8 mouse cellular contexts compared by ENCODE assay signal in genomic region chr10:127226318-127226895, GRCm38 (mm10). TPM values are rescaled to one million over a fixed set of nuclear protein-coding genes. Genes with fewer than 3 reads are reported as not detected.
DNase-seq lines count a peak whose midpoint lies in the region; ATAC-seq and TF ChIP-seq lines count a peak whose summit lies in the region.

No protein-coding gene starts in this region.

- H3K27ac ChIP-seq in forebrain, embryonic 12.5 days: no peak overlapping the region
- H3K27ac ChIP-seq in forebrain, embryonic 16.5 days (ENCODE audit: low read length): no peak overlapping the region
- H3K27ac ChIP-seq in midbrain, embryonic 15.5 days: 0 out of 2 replicates have a peak overlapping the region, but pooled peaks have one; percentile 15
- no peak overlapping the region for H3K27ac ChIP-seq in midbrain, embryonic 13.5 days
- H3K27ac ChIP-seq in embryonic fibroblast, embryonic 13.5 days (ENCODE audit: insufficient read depth, low read length): no peak overlapping the region

- peak; percentile 44; the same call in 1 of the 2 replicates for ATAC-seq in forebrain, embryonic 12.5 days (ENCODE audit: low FRiP score)
- no peak for ATAC-seq in forebrain, embryonic 16.5 days
- ATAC-seq in midbrain, embryonic 15.5 days (replicated peaks): no peak
- no peak for ATAC-seq in midbrain, embryonic 13.5 days

- no peak overlapping the region for H3K4me3 ChIP-seq in forebrain, embryonic 12.5 days (replicated peaks)
- H3K4me3 ChIP-seq in forebrain, embryonic 16.5 days (replicated peaks; ENCODE audit: low read length): no peak overlapping the region
- no peak overlapping the region for H3K4me3 ChIP-seq in midbrain, embryonic 15.5 days
- no peak overlapping the region for H3K4me3 ChIP-seq in midbrain, embryonic 13.5 days (replicated peaks)
- no peak overlapping the region for H3K4me3 ChIP-seq in embryonic fibroblast, embryonic 13.5 days (ENCODE audit: insufficient read depth, low read length)
- H3K4me3 ChIP-seq in myocyte: no peak overlapping the region

- no peak for DNase-seq in frontal cortex, postnatal 10 days (ENCODE audit: low spot score in 2 of 2)
- no peak for DNase-seq in right cerebral cortex, postnatal 10 days (ENCODE audit: low spot score in 2 of 2)

- no peaks in the 10 kb centered on the region; the same call in 1 of the 2 replicates for H3K4me1 ChIP-seq in forebrain, embryonic 12.5 days
- no peaks in the 10 kb centered on the region for H3K4me1 ChIP-seq in forebrain, embryonic 16.5 days (replicated peaks; ENCODE audit: control insufficient read depth, insufficient read depth, low read length)
- H3K4me1 ChIP-seq in midbrain, embryonic 15.5 days: no peaks in the 10 kb centered on the region
- no peaks in the 10 kb centered on the region for H3K4me1 ChIP-seq in midbrain, embryonic 13.5 days (replicated peaks)
- no peaks in the 10 kb centered on the region for H3K4me1 ChIP-seq in embryonic fibroblast, embryonic 13.5 days (ENCODE audit: control insufficient read depth, insufficient read depth, low read length)

- no peak overlapping the region for H3K9ac ChIP-seq in forebrain, embryonic 12.5 days
- no peak overlapping the region for H3K9ac ChIP-seq in forebrain, embryonic 16.5 days (replicated peaks; ENCODE audit: low read depth, low read length)
- no peak overlapping the region for H3K9ac ChIP-seq in midbrain, embryonic 15.5 days
- H3K9ac ChIP-seq in midbrain, embryonic 13.5 days (replicated peaks): no peak overlapping the region

- no peaks in the 10 kb centered on the region for H3K9me3 ChIP-seq in forebrain, embryonic 12.5 days
- no peaks in the 10 kb centered on the region for H3K9me3 ChIP-seq in forebrain, embryonic 16.5 days (ENCODE audit: control insufficient read depth, low read length)
- no peaks in the 10 kb centered on the region for H3K9me3 ChIP-seq in midbrain, embryonic 15.5 days
- H3K9me3 ChIP-seq in midbrain, embryonic 13.5 days: no peaks in the 10 kb centered on the region

- peaks cover 14% of the 10 kb centered on the region for H3K27me3 ChIP-seq in forebrain, embryonic 12.5 days
- H3K27me3 ChIP-seq in forebrain, embryonic 16.5 days (replicated peaks; ENCODE audit: control insufficient read depth, insufficient read depth, low read length): no peaks in the 10 kb centered on the region
- H3K27me3 ChIP-seq in midbrain, embryonic 15.5 days (replicated peaks): no peaks in the 10 kb centered on the region
- peaks cover 5% of the 10 kb centered on the region; the same call in 1 of the 2 replicates for H3K27me3 ChIP-seq in midbrain, embryonic 13.5 days
- H3K27me3 ChIP-seq in myocyte (ENCODE audit: control insufficient read depth, insufficient read depth, insufficient read length): peaks cover 21% of the 10 kb centered on the region

- peaks cover 28% of the 10 kb centered on the region for H3K36me3 ChIP-seq in forebrain, embryonic 12.5 days (replicated peaks)
- H3K36me3 ChIP-seq in forebrain, embryonic 16.5 days (ENCODE audit: control insufficient read depth, insufficient read depth): peaks cover 5% of the 10 kb centered on the region; the same call in 1 of the 2 replicates
- H3K36me3 ChIP-seq in midbrain, embryonic 15.5 days (replicated peaks): peaks cover 41% of the 10 kb centered on the region
- peaks cover 45% of the 10 kb centered on the region for H3K36me3 ChIP-seq in midbrain, embryonic 13.5 days
- no peaks in the 10 kb centered on the region for H3K36me3 ChIP-seq in myocyte (ENCODE audit: control insufficient read depth, insufficient read depth)

- no peak overlapping the region for H3K4me2 ChIP-seq in forebrain, embryonic 12.5 days
- no peak overlapping the region for H3K4me2 ChIP-seq in forebrain, embryonic 16.5 days (ENCODE audit: low read length)
- no peak overlapping the region for H3K4me2 ChIP-seq in midbrain, embryonic 15.5 days
- no peak overlapping the region for H3K4me2 ChIP-seq in midbrain, embryonic 13.5 days (replicated peaks)
- H3K4me2 ChIP-seq in myocyte (ENCODE audit: low read depth): no peak overlapping the region

- peak; percentile 39; the same call in 1 of the 2 replicates for TF ChIP-seq CTCF in embryonic fibroblast, embryonic 13.5 days (IDR thresholded peaks at IDR 0.05; ENCODE audit: borderline replicate concordance, insufficient read depth, low read length)

- no peaks in the 10 kb centered on the region for H3K79me2 ChIP-seq in myocyte (ENCODE audit: control insufficient read depth, insufficient read depth)

- 75% methylated on average over 8 of the region's 8 CpGs for WGBS in forebrain, embryonic 12.5 days
- WGBS in forebrain, embryonic 16.5 days: 70% methylated on average over 8 of the region's 8 CpGs
- 70% methylated on average over 8 of the region's 8 CpGs for WGBS in midbrain, embryonic 15.5 days
- whole genome bisulfite sequencing in midbrain, embryonic 13.5 days: 77% methylated on average over 8 of the region's 8 CpGs

- H3ac ChIP-seq in myocyte (ENCODE audit: control insufficient read depth, insufficient read length): no peak overlapping the region

- no peak for TF ChIP-seq POLR2A in embryonic fibroblast, embryonic 13.5 days (IDR thresholded peaks at IDR 0.05; ENCODE audit: low read depth, low read length)
- no peak for TF ChIP-seq POLR2A in myocyte (IDR thresholded peaks at IDR 0.05; ENCODE audit: insufficient read length, low read depth)

TF ChIP-seq in myocyte, 11 proteins besides CTCF, POLR2A, EP300 and RAD21:
- no peak for TF ChIP-seq USF1 (IDR thresholded peaks at IDR 0.05; ENCODE audit: low read depth)
- TF ChIP-seq MYOG (IDR thresholded peaks at IDR 0.05; ENCODE audit: control insufficient read depth in 1 of 3, insufficient read depth in 1 of 3, insufficient read length in 2 of 3, low read depth in 2 of 3): peak in 1 of 3 experiments; percentile 68
- peak in 2 of 3 experiments; percentile 40 to 46 for TF ChIP-seq MYOD1 (IDR thresholded peaks at IDR 0.05; ENCODE audit: control insufficient read depth in 1 of 3, insufficient read length in 2 of 3, low read depth in 2 of 3)

RNA-seq across cellular contexts. Expression of gene Pip4k2c, which starts 15.0 kb away (rescaled TPM):
- polyA plus RNA-seq in forebrain, embryonic 12.5 days (2016; fragmentation: Nextera tagmentation; extraction: Ambion mirVana): 19.4 and 20.2 TPM in 2 replicates
- polyA plus RNA-seq in forebrain, embryonic 16.5 days (2015; fragmentation: Nextera tagmentation; extraction: Ambion mirVana): 26.7 and 28.4 TPM in 2 replicates
- polyA plus RNA-seq in midbrain, embryonic 15.5 days (2015; fragmentation: Nextera tagmentation; extraction: Ambion mirVana): 17.9 and 18.7 TPM in 2 replicates
- 16.9 and 17.3 TPM in 2 replicates for polyA plus RNA-seq in midbrain, embryonic 13.5 days (2015; fragmentation: Nextera tagmentation; extraction: Ambion mirVana)
- 24.3 and 25.2 TPM in 2 replicates for polyA plus RNA-seq in embryonic fibroblast, embryonic 13.5 days (2011; ENCODE audit: insufficient read length, low read depth, missing spikeins)
- polyA plus RNA-seq in myocyte (2012; fragmentation: generic; extraction: Trizol): 22.5 TPM

RNA-seq across cellular contexts. Expression of gene Dtx3, which starts 30.9 kb away (rescaled TPM):
- 170 and 172 TPM in 2 replicates for polyA plus RNA-seq in forebrain, embryonic 12.5 days (2016; fragmentation: Nextera tagmentation; extraction: Ambion mirVana)
- 179 and 224 TPM in 2 replicates for polyA plus RNA-seq in forebrain, embryonic 16.5 days (2015; fragmentation: Nextera tagmentation; extraction: Ambion mirVana)
- polyA plus RNA-seq in midbrain, embryonic 15.5 days (2015; fragmentation: Nextera tagmentation; extraction: Ambion mirVana): 288 and 297 TPM in 2 replicates
- polyA plus RNA-seq in midbrain, embryonic 13.5 days (2015; fragmentation: Nextera tagmentation; extraction: Ambion mirVana): 195 and 234 TPM in 2 replicates
- polyA plus RNA-seq in embryonic fibroblast, embryonic 13.5 days (2011; ENCODE audit: insufficient read length, low read depth, missing spikeins): 62.3 and 82.0 TPM in 2 replicates
- 42.4 TPM for polyA plus RNA-seq in myocyte (2012; fragmentation: generic; extraction: Trizol)

RNA-seq across cellular contexts. Expression of gene Arhgef25, which starts 36.5 kb away (rescaled TPM):
- polyA plus RNA-seq in forebrain, embryonic 12.5 days (2016; fragmentation: Nextera tagmentation; extraction: Ambion mirVana): 32.3 and 36.4 TPM in 2 replicates
- 32.3 and 33.0 TPM in 2 replicates for polyA plus RNA-seq in forebrain, embryonic 16.5 days (2015; fragmentation: Nextera tagmentation; extraction: Ambion mirVana)
- 20.6 and 21.9 TPM in 2 replicates for polyA plus RNA-seq in midbrain, embryonic 15.5 days (2015; fragmentation: Nextera tagmentation; extraction: Ambion mirVana)
- polyA plus RNA-seq in midbrain, embryonic 13.5 days (2015; fragmentation: Nextera tagmentation; extraction: Ambion mirVana): 20.2 and 24.5 TPM in 2 replicates
- 187 TPM in 2 replicates for polyA plus RNA-seq in embryonic fibroblast, embryonic 13.5 days (2011; ENCODE audit: insufficient read length, low read depth, missing spikeins)
- 25.3 TPM for polyA plus RNA-seq in myocyte (2012; fragmentation: generic; extraction: Trizol)

RNA-seq across cellular contexts. Expression of gene Kif5a, which starts 36.7 kb away (rescaled TPM):
- polyA plus RNA-seq in forebrain, embryonic 12.5 days (2016; fragmentation: Nextera tagmentation; extraction: Ambion mirVana): 44.1 and 53.1 TPM in 2 replicates
- 98.9 and 106 TPM in 2 replicates for polyA plus RNA-seq in forebrain, embryonic 16.5 days (2015; fragmentation: Nextera tagmentation; extraction: Ambion mirVana)
- polyA plus RNA-seq in midbrain, embryonic 15.5 days (2015; fragmentation: Nextera tagmentation; extraction: Ambion mirVana): 99.0 and 103 TPM in 2 replicates
- 73.0 and 76.7 TPM in 2 replicates for polyA plus RNA-seq in midbrain, embryonic 13.5 days (2015; fragmentation: Nextera tagmentation; extraction: Ambion mirVana)
- 0.80 and 1.6 TPM in 2 replicates for polyA plus RNA-seq in embryonic fibroblast, embryonic 13.5 days (2011; ENCODE audit: insufficient read length, low read depth, missing spikeins)
- polyA plus RNA-seq in myocyte (2012; fragmentation: generic; extraction: Trizol): 0.14 TPM

RNA-seq across cellular contexts. Expression of gene Dctn2, which starts 39.8 kb away (rescaled TPM):
- 226 and 229 TPM in 2 replicates for polyA plus RNA-seq in forebrain, embryonic 12.5 days (2016; fragmentation: Nextera tagmentation; extraction: Ambion mirVana)
- polyA plus RNA-seq in forebrain, embryonic 16.5 days (2015; fragmentation: Nextera tagmentation; extraction: Ambion mirVana): 319 and 342 TPM in 2 replicates
- polyA plus RNA-seq in midbrain, embryonic 15.5 days (2015; fragmentation: Nextera tagmentation; extraction: Ambion mirVana): 355 and 362 TPM in 2 replicates
- polyA plus RNA-seq in midbrain, embryonic 13.5 days (2015; fragmentation: Nextera tagmentation; extraction: Ambion mirVana): 310 TPM in 2 replicates
- 149 and 162 TPM in 2 replicates for polyA plus RNA-seq in embryonic fibroblast, embryonic 13.5 days (2011; ENCODE audit: insufficient read length, low read depth, missing spikeins)
- 250 TPM for polyA plus RNA-seq in myocyte (2012; fragmentation: generic; extraction: Trizol)
